Mouse (Mus musculus): ENCODE results near the gene Sco2.

The Sco2 gene

DNA sequence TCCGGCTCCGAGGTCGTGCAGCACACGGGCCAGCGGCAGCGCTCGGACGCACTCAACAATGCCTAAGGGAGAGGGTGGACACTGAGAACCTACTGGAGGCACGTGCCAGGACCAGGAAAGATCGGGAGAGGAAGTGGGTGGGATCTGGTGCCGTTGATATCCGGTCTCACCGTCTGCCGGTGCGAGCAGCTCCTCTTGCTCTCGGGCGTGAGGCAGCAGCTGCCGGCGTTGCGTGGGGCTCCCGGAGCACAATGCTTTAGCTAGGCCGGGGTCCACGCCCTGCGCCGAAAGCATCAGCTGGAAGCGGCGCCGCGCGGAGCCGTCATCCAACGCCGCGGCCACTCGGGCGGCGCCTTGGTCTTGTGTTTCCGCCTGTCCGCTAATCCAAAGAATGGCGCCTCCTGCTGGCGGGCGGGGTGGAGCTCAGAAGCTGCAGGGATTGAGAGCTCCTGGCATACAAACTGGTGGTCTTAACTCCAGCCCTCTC is at the start of gene Sco2:
Gene Sco2 (minus strand): TSS at position 85 of the 487 bp plus-strand sequence.
- peak; percentile 87 to 91 for DNase-seq (ENCODE audit: low spot score in 2 of 2)

DNA sequence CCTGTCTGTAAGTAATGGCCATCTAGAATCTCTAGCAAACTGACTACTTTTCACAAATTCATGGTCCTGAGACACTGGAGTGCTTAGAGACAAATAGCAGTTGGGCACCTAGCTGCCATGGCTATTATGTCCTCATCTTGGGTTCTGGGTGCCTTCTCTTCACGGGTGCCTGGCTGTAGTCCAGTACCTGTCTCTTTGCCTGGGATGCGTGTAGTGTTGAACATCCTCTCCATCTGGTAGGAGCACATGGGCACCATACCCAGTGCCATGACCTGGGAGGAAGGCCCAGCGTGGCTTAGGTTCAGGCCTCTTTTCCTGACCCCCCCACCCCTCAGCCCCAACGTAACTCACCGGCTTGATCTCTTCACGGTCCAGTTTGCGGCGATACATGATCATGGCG is 48.3 kb upstream of the Sco2 start:
- DNase-seq (ENCODE audit: low spot score in 2 of 2), result no peak

DNA sequence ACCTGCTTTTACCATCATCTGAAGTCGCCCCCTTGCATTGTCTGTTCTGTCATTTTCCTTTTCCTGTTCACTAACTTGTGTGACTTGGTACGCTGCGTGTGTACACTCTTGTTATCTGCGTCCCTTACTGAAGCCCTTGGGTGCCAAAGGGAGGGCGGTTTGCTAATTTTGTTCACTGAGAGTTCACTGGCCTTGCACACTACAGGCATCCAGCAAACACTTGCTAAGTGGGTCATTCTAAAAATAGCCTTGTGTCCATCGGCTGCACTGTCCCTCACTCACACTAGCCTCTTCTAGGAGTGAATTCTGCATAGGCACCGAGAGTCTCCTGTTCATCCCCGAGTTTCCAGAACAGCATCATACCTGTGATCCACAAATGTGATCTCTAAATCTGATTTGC is 41.6 kb upstream of the Sco2 start:
- DNase-seq (ENCODE audit: low spot score in 2 of 2), result no peak

DNA sequence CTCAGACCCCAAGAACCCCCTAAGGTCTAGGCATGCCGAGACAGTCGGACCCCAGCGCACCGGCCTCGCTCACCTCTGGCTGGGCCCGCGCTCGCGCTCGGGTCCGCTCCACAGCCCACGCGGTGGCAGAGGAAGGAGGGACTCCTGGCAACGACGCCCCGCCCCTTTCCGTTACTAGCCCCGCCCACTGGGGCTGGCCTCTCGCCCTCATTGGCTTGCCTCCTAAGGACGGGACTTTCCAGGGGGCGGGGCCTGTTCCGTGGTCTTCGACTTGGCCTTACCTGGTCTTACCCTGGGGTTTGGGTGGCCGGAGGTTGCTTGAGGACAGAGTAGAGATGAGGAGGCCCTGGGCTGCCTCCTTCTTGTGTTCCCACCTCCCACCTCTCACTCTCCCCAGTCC is 36.5 kb upstream of the Sco2 start, which contains the start of gene Syce3:
Gene Syce3 (minus strand): TSS at position 386 of the 400 bp plus-strand sequence.
- no peak for DNase-seq (ENCODE audit: low spot score in 2 of 2)

DNA sequence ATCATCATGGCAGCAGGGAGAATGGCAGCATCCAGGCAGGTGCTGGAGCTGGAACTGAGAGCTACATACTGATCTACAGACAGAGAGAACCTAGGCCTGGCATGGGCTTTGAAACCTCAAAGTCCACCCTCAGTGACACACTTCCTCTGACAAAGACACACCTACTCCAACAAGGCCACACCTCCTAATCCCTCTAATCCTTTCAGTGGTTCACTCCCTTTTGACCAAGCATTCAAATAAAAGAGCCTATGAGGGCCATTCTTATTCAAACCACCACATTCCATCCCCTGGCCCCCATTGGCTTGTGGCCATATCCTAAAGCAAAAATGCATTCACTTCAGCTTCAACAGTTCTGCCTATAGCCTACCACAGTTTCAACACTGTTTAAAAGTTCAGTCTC is 33.0 kb upstream of the Sco2 start:
- no peak for DNase-seq (ENCODE audit: low spot score in 2 of 2)

DNA sequence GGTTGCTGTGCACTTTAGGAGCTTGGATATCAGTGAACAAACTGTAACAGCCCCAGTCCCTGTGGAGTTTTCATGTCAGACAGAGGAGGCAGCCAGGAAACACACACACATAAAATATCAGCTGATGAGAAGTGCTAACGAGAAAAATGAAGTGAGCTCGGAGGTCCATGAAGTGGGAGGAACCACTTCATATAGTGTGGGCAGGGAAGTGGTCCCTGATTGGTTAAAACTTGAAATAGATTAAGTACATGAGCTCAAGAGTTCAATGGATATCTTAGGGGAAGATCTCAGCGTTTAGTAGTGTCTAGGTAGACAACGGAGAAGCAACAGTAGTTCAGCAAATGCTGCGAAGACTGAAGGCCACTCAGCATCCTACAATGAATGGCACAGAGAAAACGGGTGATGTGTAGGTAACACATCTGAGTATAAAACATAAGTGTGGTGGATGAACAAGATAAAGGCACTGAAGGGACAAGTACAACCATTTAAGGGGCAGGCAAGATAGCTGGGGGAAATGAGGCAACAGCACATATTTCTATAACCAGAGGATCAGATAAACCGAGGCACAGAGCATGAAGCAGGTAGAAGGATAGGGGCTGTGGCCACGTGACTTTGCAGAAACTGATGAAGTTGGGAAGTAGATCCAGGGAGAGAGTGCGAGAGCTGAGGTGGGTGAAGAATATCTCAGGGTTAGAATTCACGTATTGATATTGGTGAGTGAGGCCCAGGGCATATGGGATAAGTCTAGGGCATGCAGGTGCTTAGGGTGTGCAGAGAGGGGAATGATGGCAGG is 31.4 kb upstream of the Sco2 start:
- DNase-seq (ENCODE audit: low spot score in 2 of 2), result no peak

DNA sequence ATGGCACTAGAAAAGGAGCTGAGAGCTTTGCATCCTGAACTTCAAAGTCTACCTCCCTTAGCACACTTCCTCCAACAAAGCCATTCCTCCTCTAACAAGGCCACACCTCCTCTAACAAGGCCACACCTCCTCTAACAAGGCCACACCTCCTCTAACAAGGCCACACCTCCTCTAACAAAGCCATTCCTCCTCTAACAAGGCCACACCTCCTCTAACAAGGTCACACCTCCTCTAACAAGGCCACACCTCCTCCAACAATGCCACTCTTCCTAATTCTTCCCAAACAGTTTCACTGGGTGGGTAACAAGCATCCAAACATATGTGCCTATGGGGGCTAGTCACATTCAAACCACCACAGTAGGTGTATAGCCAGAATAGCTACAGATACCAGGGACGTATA is 28.8 kb upstream of the Sco2 start:
- DNase-seq (ENCODE audit: low spot score in 2 of 2), result no peak

DNA sequence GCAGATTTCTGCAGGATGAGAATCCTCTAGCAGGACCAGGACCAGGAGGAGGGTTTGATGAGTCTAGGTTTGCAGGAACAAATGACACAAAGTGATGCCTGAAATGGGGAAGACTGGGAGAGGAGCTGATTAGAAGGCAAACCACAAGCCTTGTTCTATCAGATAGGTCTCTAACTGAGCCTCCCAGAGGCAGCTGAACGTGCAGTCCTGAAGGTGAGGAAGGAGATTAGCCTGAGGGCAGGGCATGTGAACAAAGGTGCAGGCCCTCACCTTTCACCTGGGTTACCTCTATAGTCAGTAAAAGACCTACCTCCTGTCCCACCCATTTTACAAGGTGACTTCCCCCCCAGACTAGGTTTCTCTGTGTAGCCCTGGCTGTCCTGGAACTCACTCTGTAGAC is 26.1 kb upstream of the Sco2 start:
- no peak for DNase-seq (ENCODE audit: low spot score in 2 of 2)

DNA sequence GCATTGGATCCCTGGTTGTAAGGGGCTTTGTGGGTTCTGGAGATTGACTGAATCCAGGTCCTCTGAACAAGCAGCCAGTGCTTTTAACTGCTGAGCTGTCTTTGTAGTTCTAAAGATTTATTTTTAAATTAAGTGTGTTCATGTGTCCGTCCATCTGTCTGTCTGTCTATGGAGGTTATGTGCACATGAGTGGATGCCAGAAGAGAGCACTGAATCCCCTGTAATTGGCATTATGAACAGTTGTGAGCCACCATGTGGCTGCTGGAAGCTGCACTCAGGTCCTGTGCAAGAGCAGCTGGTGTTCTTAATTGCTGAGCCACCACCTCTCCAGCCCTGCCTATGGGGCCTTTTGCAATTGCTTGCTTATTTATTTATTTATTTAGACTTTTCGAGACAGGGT is 24.5 kb upstream of the Sco2 start:
- no peak for DNase-seq (ENCODE audit: low spot score in 2 of 2)

DNA sequence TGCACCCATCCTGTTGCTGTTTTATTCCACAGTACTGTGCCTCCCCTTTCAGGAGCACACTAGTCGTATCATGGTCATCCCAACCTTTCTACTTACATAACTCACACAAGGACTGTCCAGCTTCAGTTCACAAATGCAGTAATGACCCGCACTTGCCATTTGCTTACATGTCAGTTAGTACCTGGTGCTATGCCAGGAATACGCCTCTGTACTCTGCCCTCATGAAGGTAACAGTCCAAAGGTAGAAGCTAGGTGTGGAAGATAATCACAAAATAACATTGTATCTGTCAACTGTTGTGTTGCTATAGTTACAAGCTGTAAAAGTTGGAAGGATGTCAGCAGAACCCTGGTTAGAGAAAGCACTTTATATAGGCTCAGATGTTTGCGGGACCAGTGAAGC is 23.2 kb upstream of the Sco2 start:
- no peak for DNase-seq (ENCODE audit: low spot score in 2 of 2)

DNA sequence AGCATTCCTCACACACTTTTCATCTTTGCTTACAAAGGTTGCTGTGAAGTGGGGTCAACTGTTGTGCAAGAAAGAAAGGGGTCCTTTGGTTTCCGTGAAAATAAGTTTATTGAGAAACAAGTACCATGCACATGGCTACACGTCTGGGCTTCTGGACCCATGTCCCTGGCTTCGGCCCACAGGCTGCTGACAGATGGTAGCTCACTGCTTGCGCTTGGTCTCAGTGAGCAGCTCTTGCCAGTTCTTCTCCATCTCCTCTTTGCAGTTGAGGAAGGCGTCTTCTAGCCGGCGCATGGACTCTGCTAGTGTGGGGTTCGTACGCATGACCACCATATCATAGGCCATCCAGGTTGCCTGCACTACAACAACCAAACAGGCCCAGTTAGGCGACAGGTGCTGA is 16.4 kb upstream of the Sco2 start:
- no peak for DNase-seq (ENCODE audit: low spot score in 2 of 2)

DNA sequence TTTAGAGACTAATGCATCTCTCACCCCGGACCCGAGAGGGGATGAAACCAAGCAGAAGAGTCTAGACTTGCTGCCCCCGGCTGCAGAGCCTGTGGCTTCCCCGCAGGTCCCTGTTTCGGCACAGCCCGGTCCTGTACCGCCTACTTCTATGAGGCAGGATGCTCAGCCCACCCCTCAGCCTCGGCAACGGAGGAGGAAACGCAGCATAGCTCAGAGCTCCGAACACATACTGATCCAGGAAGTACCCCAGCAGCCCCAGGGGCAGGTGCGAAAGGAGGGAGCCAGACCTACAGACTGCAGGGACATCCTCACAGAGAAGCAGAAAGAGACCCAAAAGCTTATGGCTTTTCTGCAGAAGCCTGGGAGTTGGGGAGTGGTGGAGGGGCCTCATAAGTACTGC is 13.5 kb upstream of the Sco2 start:
- no peak for DNase-seq (ENCODE audit: low spot score in 2 of 2)

DNA sequence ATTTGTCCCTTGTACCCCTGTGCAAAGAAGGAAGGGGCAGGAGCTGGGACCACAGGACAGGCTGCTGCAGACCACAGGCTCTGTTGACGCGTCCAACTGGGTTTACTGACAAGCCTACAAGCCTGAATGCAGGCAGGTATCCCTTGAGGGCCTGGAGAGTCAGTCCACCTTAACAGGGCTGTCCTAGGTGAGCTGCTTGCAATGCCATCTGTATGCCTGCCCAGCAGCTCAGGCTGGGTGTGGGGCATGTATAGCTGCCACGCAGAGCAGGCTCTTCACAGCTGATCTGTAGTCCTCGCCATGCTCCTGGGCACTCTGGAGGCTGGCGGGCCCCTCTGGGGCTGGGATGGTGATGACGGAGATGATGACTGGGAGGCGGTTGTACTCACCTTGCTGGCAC is 11.0 kb upstream of the Sco2 start, which contains the start of gene Klhdc7b:
Gene Klhdc7b (plus strand): TSS at position 301 of the 400 bp plus-strand sequence.
- no peak for DNase-seq (ENCODE audit: low spot score in 2 of 2)

DNA sequence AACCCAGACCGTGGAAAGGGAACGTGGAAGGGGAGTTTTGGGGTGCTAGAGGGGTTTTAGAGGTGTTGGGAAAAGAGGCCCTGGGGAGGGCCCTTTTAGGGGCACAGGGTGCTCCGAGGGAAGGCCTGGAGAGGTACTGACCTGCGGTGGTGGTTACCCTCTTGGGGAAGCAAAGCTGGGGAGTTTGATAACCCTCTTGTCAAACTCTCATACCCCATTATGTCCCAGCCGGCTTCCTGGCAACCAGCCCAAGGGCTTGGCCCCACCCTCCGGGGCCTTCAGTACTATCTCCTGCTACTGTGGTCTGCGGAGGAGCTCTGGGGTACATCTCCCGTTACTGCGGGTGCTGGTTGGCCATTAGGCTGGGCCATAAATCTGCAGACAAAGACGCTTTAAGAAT is 5.8 kb upstream of the Sco2 start:
- no peak for DNase-seq (ENCODE audit: low spot score in 2 of 2)

DNA sequence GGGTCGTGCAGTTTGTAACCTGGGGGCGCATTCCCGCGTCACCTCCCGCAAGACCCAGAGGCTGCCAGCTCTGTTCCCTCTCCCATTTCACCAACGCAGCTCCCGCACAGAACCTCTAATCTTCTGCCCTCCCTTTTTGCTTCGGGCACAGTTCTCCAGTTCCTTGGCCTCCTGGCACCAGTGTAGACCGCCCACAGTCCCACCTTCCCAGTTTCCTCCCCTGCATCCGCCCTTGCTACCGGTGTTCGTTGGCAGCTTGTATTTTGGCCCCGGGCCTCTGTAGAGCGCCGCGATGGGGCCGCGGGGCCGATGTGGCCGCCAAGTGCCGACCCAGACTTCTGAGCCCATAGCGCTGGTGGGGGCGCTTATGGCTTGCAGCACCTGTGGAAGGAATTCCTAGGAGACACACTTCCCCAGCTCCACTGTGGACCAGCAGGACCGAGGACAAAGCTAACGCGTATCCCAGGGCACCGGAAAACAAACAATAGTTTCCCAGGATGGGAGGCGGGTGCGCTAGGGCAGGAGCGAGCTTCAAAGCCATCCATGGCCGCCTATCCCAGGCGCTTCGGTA is 5.3 kb upstream of the Sco2 start, which contains the start of gene Odf3b:
Gene Odf3b (minus strand): TSS at position 452 of the 571 bp plus-strand sequence.
- DNase-seq (ENCODE audit: low spot score in 2 of 2), result no peak

DNA sequence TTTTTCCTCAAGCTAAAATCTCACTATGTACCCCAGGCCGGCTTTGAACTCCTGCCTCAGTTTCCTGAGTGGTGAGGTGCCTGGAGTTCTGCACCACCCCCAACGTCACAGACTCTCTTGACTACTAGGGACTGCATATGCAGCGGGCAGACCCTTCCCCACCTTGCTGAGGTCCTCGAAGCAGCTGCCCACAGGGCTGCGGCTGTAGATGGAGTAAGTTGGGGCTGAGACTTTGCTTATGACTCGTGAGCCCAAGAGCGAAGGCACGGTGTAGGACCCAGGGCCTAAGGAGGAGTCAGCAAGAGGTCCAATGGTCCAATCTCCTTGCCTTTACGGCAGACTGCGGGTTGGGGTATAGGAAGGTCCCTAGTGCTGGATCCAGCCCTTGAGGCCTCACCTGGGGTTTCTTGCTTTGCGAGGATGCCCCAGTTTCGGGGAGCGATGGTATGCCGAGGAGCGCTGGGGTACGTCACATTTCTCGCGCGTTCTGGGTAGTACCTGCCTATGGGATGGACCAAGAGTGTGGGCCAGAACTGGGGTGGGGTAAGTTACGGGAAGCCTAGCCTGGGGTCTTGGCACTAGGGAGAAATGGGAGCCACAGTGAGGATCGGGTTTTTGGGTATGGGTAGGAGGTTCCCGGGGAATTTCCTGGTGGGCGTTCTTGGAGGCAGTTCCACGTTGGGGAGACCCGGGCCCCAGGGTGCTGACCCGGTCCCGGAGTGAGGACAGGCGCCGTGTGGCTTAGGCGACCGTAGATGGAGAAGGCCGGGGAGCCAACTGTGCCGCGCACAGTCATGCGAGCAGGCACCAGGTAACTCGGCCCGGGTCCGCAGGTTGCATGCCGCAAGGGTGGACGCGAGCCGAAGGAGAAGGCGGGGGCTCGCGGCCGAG is 4.5 kb upstream of the Sco2 start:
- DNase-seq (ENCODE audit: low spot score in 2 of 2), result no peak

DNA sequence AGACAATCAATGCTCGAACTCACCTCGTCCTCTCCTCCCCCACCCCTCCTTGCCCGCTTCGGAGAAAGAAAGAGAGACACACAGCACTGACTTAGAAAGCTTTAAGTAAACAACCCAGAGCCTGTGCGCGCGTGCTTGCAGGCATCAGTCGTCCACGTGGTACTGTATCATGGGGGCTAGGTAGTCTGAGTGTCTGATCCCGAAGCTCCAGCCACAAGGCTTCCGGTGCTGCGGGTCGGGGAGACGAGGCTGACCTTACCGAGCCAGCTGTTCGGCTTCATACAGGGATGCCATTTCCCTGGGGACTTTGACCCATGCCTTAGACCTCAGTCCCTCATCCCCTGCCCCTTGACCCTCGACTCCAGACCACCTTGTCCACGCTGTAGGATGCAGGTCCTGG is 3.7 kb upstream of the Sco2 start:
- DNase-seq (ENCODE audit: low spot score in 2 of 2), result no peak

DNA sequence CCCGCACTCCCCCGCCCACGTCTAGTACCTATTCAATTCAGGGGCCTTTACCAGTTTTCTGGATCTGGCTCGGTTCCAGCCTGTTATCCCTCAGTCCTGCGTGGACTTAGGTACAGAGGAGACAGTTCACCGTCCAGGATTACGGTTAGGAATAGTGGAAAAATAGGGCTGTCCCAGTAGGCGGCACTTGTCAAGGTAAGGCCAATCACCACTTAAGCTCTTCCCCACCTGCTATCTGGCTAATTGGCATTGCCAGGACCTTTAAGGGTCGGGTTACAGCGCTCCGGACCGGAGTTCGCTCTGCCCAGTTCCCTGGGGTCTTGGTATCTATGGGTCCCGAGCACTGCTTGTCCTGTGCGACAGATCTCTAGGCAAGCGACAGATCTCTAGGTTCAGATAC is 3.3 kb upstream of the Sco2 start, which contains the start of gene Tymp:
Gene Tymp (minus strand): TSS at position 83 of the 400 bp plus-strand sequence.
- no peak for DNase-seq (ENCODE audit: low spot score in 2 of 2)

DNA sequence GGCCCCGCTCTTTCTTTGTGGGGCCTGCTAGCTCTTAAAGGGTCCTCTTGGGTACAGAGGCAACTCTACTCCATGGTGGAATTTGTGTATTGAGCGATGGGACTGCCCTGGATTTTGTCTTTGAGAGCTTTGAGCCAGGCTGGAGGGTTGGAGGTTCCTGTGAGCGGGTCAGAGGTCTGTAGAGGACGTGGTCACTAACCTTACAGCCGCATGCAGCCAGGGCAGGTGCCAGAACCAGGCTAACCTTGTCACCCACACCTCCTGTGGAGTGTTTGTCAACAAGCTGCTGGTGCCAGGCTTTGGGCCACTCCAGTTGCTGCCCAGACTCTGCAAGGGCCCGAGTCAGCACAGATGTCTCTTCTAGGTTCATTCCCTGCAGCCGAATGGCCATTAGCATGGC is 2.4 kb upstream of the Sco2 start:
- no peak for DNase-seq (ENCODE audit: low spot score in 2 of 2)

DNA sequence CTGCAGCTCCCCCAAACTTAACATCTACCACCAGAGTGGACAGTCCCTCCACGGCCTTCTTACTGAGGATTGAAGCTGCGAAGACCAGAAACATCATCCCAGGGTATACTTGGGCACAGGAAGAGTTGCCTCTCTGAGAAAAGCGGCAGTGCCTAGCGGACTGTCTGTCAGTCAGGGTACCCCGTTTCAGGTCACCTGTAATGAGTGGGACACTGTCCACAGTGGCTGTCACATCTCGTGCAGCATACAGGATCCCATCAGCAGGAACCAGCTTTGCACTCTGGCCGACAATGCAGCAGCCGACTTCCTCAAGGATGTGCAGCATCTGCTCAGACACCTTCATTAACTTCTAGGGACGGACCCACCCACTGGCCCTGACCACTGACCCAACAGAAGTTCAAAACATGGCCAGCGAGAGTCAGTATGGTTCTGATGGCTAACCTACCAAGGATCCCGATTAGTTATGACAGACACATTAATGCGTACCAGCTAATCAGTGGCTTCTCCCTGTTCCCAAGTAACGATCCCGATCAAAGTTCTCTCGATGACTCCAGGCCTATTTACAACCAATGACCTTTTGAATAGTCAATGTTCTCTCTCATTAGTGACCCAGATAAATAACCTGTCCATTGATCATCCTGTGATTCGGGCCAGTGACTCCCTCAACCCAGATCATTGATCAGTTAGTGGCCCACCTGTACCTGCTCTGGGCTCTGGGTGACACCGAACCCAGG is 1.3 kb upstream of the Sco2 start:
- no peak for DNase-seq (ENCODE audit: low spot score in 2 of 2)

DNA sequence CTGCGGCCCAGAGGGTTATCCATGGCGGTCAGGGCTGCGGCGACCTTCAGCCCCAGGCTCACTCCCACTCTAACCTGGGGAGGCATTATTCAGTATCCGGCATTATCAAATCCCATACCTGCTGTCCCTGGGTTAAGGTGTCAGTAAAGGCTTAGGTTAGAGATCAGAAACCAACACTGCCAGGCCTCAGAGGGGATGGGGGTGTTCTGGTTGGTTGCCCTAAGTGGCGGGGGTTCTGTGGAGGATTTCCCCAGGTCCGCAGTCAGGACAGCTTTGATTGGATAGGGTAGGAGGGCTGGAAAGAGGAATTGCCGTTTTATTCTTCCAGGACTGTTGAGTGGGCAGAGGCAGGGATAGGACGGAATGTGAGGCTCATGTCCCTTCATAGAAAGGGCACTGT is 694 bp upstream of the Sco2 start:
- no peak for DNase-seq (ENCODE audit: low spot score in 2 of 2)
